Mouse (Mus musculus) liver, postnatal 0 days (tissue): ENCODE data around the gene Tapbp. TPM values are rescaled to one million over a fixed set of nuclear protein-coding genes. Genes with fewer than 3 reads are reported as not detected.
A peak's percentile ranks its signal among the peaks of the same experiment; 100 is the strongest.

ENCODE experiments used
- ATAC-seq: fragments of 200-750 bp; cut with Nextera tagmentation; 2 replicates; pipeline ENCODE4 v1.8.0; 2017; ENCODE audit warnings: mild to moderate bottlenecking, moderate library complexity
- DNase-seq: peaks from one replicate; pipeline ENCODE4 v3.0.0-alpha.2; 2016
- H3K27ac ChIP-seq: fragments of 300-500 bp; sonication (generic); 2 replicates; pipeline ENCODE4 v1.5.1; 2014; ENCODE audit warnings: antibody characterized with exemption, moderate library complexity, mild to moderate bottlenecking, low read depth
- H3K27me3 ChIP-seq: fragments of 300-500 bp; sonication (generic); 2 replicates; pipeline ENCODE4 v1.6.1; 2014; ENCODE audit warnings: low read length, control low read depth, mixed read lengths; ENCODE audit not compliant: insufficient read depth
- H3K36me3 ChIP-seq: fragments of 300-500 bp; sonication (generic); replicated peaks from 2 replicates; pipeline ENCODE4 v1.6.1; 2014; ENCODE audit warnings: mild to moderate bottlenecking, control low read depth, low read length, moderate library complexity, mixed read lengths; ENCODE audit not compliant: insufficient read depth
- H3K4me1 ChIP-seq: fragments of 300-500 bp; sonication (generic); 2 replicates; pipeline ENCODE4 v1.6.1; 2014; ENCODE audit warnings: antibody characterized with exemption, mild to moderate bottlenecking, control low read depth; ENCODE audit not compliant: insufficient read depth
- H3K4me2 ChIP-seq: fragments of 300-500 bp; sonication (generic); 2 replicates; pipeline ENCODE4 v1.6.1; 2014; ENCODE audit warnings: low read depth, mild to moderate bottlenecking, low read length, moderate library complexity, mixed read lengths
- H3K4me3 ChIP-seq: fragments of 300-500 bp; sonication (generic); 2 replicates; pipeline ENCODE4 v1.5.1; 2014; ENCODE audit warnings: low read depth, low read length
- H3K9ac ChIP-seq: fragments of 300-500 bp; sonication (generic); replicated peaks from 2 replicates; pipeline ENCODE4 v1.6.1; 2014; ENCODE audit warnings: mild to moderate bottlenecking, moderate library complexity
- H3K9me3 ChIP-seq: fragments of 300-500 bp; sonication (generic); 2 replicates; pipeline ENCODE4 v1.6.1; 2016; ENCODE audit warnings: mild to moderate bottlenecking, control low read depth, low read length, mixed read lengths
- CTCF ChIP-seq: sonication (generic); IDR thresholded peaks from 2 replicates; pipeline ENCODE4 v1.5.1; 2016; ENCODE audit warnings: antibody characterized with exemption, low read depth
- EP300 ChIP-seq: IDR thresholded peaks from 2 replicates; pipeline ENCODE4 v1.6.1; 2016; ENCODE audit warnings: antibody characterized with exemption, low read depth, mild to moderate bottlenecking
- WGBS: fragments of 180-500 bp; shearing (Covaris S2); extraction: QIAGEN DNeasy Blood & Tissue Kit; methylation state at CpG from one replicate; pipeline ENCODE4 v1.1.7; 2014; ENCODE audit not compliant: insufficient replicate concordance; 5-methylcytosine and 5-hydroxymethylcytosine counted together
- polyA plus RNA-seq: library from polyadenylated mRNA; unstranded; fragments of >200 nt; fragmentation: Nextera tagmentation; extraction: Ambion mirVana; gene quantifications from 2 replicates; pipeline ENCODE4 v1.2.1, GENCODE M21; 2015

Gene Tapbp
- polyA plus RNA-seq, 1 experiment from 2014 or later, result 47.0 TPM

- no peaks in the 10 kb centered on the region for H3K27me3 ChIP-seq
- H3K4me2 ChIP-seq, result peak overlapping the region; percentile 100
- no peaks in the 10 kb centered on the region for H3K9me3 ChIP-seq
- DNase-seq (peak; percentile 79), ATAC-seq (peak; percentile 14)
- H3K9ac ChIP-seq, result peak overlapping the region; percentile 80
- TF ChIP-seq EP300 (no peak), CTCF (no peak)
- H3K27ac ChIP-seq, result peak overlapping the region; percentile 95
- H3K36me3 ChIP-seq, result peaks cover 37% of the 10 kb centered on the region
- H3K4me3 ChIP-seq, result peak overlapping the region; percentile 89
- WGBS, result under 1% methylated on average over 39 of the region's 45 CpGs
- H3K4me1 ChIP-seq, result peaks cover 11% of the 10 kb centered on the region
Measured at GRCm38 (mm10) chr17:33930280-33931158, 14.8 kb downstream of the Tapbp start.

- peak overlapping the region; percentile 100 for H3K4me2 ChIP-seq
- H3K9ac ChIP-seq, result peak overlapping the region; percentile 80
- DNase-seq (no peak), ATAC-seq (no peak)
- no peak for TF ChIP-seq CTCF
- TF ChIP-seq EP300, result no peak
- H3K9me3 ChIP-seq, result no peaks in the 10 kb centered on the region
- peak overlapping the region; percentile 89 for H3K4me3 ChIP-seq
- peaks cover 11% of the 10 kb centered on the region for H3K4me1 ChIP-seq
- H3K27ac ChIP-seq, result no peak overlapping the region; the same call in 1 of the 2 replicates
- no peaks in the 10 kb centered on the region for H3K27me3 ChIP-seq
- WGBS, result 55% methylated on average over 18 of the region's 18 CpGs
- H3K36me3 ChIP-seq, result peaks cover 36% of the 10 kb centered on the region
Measured at GRCm38 (mm10) chr17:33931159-33931866, 15.6 kb downstream of the Tapbp start.

GRCm38 (mm10) chr17:33931947-33932346 is 16.2 kb downstream of the Tapbp start:
- H3K4me1 ChIP-seq, result peaks cover 11% of the 10 kb centered on the region
- no peak overlapping the region for H3K27ac ChIP-seq
- no peaks in the 10 kb centered on the region for H3K9me3 ChIP-seq
- no peak for TF ChIP-seq CTCF
- no peak for TF ChIP-seq EP300
- H3K4me3 ChIP-seq, result no peak overlapping the region
- H3K36me3 ChIP-seq, result peaks cover 35% of the 10 kb centered on the region
- DNase-seq (no peak), ATAC-seq (no peak)
- no peak overlapping the region for H3K9ac ChIP-seq
- WGBS, result 93% methylated on average over 11 of the region's 11 CpGs
- H3K4me2 ChIP-seq, result no peak overlapping the region
- no peaks in the 10 kb centered on the region for H3K27me3 ChIP-seq

- Histone ChIP-seq H3K9me3 (no peaks in the 10 kb centered on the region), H3K9ac (no peak overlapping the region), H3K4me3 (no peak overlapping the region), H3K4me1 (peaks cover 11% of the 10 kb centered on the region), H3K36me3 (peaks cover 31% of the 10 kb centered on the region), H3K4me2 (no peak overlapping the region), H3K27ac (no peak overlapping the region), H3K27me3 (no peaks in the 10 kb centered on the region)
- TF ChIP-seq CTCF, result no peak
- WGBS, result 80% methylated on average over 14 of the region's 14 CpGs
- ATAC-seq (no peak), DNase-seq (no peak)
Measured at GRCm38 (mm10) chr17:33932448-33932847, 16.7 kb downstream of the Tapbp start.

- H3K27ac ChIP-seq, result no peak overlapping the region
Measured at GRCm38 (mm10) chr17:33932970-33933369, 17.3 kb downstream of the Tapbp start.

GRCm38 (mm10) chr17:33935422-33936055 is 19.8 kb downstream of the Tapbp start:
- no peak for TF ChIP-seq EP300
- TF ChIP-seq CTCF, result no peak
- H3K4me3 ChIP-seq, result no peak overlapping the region
- no peaks in the 10 kb centered on the region for H3K27me3 ChIP-seq
- no peaks in the 10 kb centered on the region for H3K9me3 ChIP-seq
- peaks cover 24% of the 10 kb centered on the region for H3K36me3 ChIP-seq
- ATAC-seq (no peak), DNase-seq (no peak)
- H3K27ac ChIP-seq, result no peak overlapping the region
- WGBS, result 79% methylated on average over 21 of the region's 21 CpGs
- H3K4me1 ChIP-seq, result peaks cover 19% of the 10 kb centered on the region
- no peak overlapping the region for H3K4me2 ChIP-seq
- no peak overlapping the region for H3K9ac ChIP-seq

More at GRCm38 (mm10) chr17:33932970-33933369, 17.3 kb downstream of the Tapbp start:
- peaks cover 25% of the 10 kb centered on the region for H3K36me3 ChIP-seq
- no peak overlapping the region for H3K4me3 ChIP-seq
- no peaks in the 10 kb centered on the region for H3K27me3 ChIP-seq
- H3K9ac ChIP-seq, result no peak overlapping the region
- ATAC-seq (no peak), DNase-seq (no peak)
- H3K9me3 ChIP-seq, result no peaks in the 10 kb centered on the region
- H3K4me2 ChIP-seq, result no peak overlapping the region
- peaks cover 11% of the 10 kb centered on the region for H3K4me1 ChIP-seq
- TF ChIP-seq EP300, result no peak
- no peak for TF ChIP-seq CTCF
- 83% methylated on average over 15 of the region's 15 CpGs for WGBS
